Mouse (Mus musculus): ENCODE results near the gene Pde6h. TPM values are rescaled to one million over a fixed set of nuclear protein-coding genes. Genes with fewer than 3 reads are reported as not detected.

Gene Pde6h
- polyA plus RNA-seq, 1 experiment: 0.14 TPM

- no peak for TF ChIP-seq POLR2A (IDR thresholded peaks at IDR 0.05; ENCODE audit: borderline replicate concordance, extremely low read depth, insufficient read depth, insufficient read length, poor library complexity, severe bottlenecking)
- TF ChIP-seq CTCF (IDR thresholded peaks at IDR 0.05; ENCODE audit: borderline replicate concordance, extremely low read depth, insufficient read depth, insufficient read length): no peak
- DNase-seq (ENCODE audit: low read depth): no peak
Measured at GRCm38 (mm10) chr6:136989824-136990497, 66.3 kb downstream of the Pde6h start.

GRCm38 (mm10) chr6:136990557-136990956 lies 66.9 kb downstream of the Pde6h start:
- no peak for TF ChIP-seq CTCF (IDR thresholded peaks at IDR 0.05; ENCODE audit: borderline replicate concordance, extremely low read depth, insufficient read depth, insufficient read length)
- no peak for TF ChIP-seq POLR2A (IDR thresholded peaks at IDR 0.05; ENCODE audit: borderline replicate concordance, extremely low read depth, insufficient read depth, insufficient read length, poor library complexity, severe bottlenecking)
- DNase-seq (ENCODE audit: low read depth): no peak

- TF ChIP-seq CTCF (IDR thresholded peaks at IDR 0.05; ENCODE audit: borderline replicate concordance, extremely low read depth, insufficient read depth, insufficient read length) (no peak), POLR2A (IDR thresholded peaks at IDR 0.05; ENCODE audit: borderline replicate concordance, extremely low read depth, insufficient read depth, insufficient read length, poor library complexity, severe bottlenecking) (no peak)
- no peak for DNase-seq (ENCODE audit: low read depth)
Measured at GRCm38 (mm10) chr6:136993574-136993973, 69.9 kb downstream of the Pde6h start.

DNA sequence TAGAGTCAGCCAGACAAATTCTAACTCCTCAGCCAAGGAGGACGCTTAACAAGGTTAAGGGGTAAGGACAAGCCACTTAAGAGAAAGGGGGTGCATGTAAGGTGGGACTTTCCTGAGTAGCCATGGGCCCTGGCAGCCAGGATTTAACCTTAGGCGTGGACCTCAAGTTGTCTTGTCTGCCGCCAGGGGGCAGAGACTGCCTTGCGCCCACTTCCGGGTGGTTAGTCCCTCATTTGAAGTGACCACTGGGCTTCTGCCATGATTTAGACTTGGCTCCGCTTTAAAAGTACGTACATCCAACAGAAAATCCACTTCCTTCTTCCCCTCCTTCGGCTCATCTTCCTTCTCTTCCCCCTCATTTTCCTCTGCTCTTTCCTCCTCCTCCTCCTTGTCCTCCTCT lies 71.9 kb downstream of the Pde6h start:
- no peak for DNase-seq (ENCODE audit: low read depth)

GRCm38 (mm10) chr6:136996336-136996735 lies 72.7 kb downstream of the Pde6h start:
- TF ChIP-seq POLR2A (IDR thresholded peaks at IDR 0.05; ENCODE audit: borderline replicate concordance, extremely low read depth, insufficient read depth, insufficient read length, poor library complexity, severe bottlenecking): no peak
- TF ChIP-seq CTCF (IDR thresholded peaks at IDR 0.05; ENCODE audit: borderline replicate concordance, extremely low read depth, insufficient read depth, insufficient read length): no peak
- DNase-seq (ENCODE audit: low read depth): no peak

More for the DNA sequence above, 71.9 kb downstream of the Pde6h start:
- no peak for TF ChIP-seq POLR2A (IDR thresholded peaks at IDR 0.05; ENCODE audit: borderline replicate concordance, extremely low read depth, insufficient read depth, insufficient read length, poor library complexity, severe bottlenecking)
- peak; percentile 48; the same call in 1 of the 2 replicates for TF ChIP-seq CTCF (IDR thresholded peaks at IDR 0.05; ENCODE audit: borderline replicate concordance, extremely low read depth, insufficient read depth, insufficient read length)

DNA sequence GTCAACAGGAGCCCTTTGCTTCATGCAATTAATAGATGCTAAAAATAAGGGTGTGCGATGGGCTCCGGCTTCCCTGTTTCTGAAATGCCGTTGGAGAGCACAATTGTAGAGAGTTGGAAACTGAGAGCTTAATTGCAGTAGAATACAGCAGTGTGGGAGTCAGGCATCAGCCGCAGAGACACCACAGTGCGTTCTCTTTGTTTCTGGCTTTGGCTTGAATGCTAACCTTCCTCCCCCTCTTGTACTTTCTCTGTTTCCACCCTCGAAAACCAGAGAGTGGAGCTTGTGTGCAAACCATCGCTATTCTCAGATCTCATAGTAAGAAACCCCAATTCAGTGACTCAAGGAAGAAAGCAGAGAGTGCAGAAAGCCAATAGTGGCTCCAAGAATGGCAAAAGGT lies 74.5 kb downstream of the Pde6h start:
- DNase-seq (ENCODE audit: low read depth): no peak
- no peak for TF ChIP-seq CTCF (IDR thresholded peaks at IDR 0.05; ENCODE audit: borderline replicate concordance, extremely low read depth, insufficient read depth, insufficient read length)
- no peak for TF ChIP-seq POLR2A (IDR thresholded peaks at IDR 0.05; ENCODE audit: borderline replicate concordance, extremely low read depth, insufficient read depth, insufficient read length, poor library complexity, severe bottlenecking)

- no peak for TF ChIP-seq CTCF (IDR thresholded peaks at IDR 0.05; ENCODE audit: borderline replicate concordance, extremely low read depth, insufficient read depth, insufficient read length)
- no peak for TF ChIP-seq POLR2A (IDR thresholded peaks at IDR 0.05; ENCODE audit: borderline replicate concordance, extremely low read depth, insufficient read depth, insufficient read length, poor library complexity, severe bottlenecking)
- DNase-seq (ENCODE audit: low read depth): no peak
Measured at GRCm38 (mm10) chr6:136999009-136999408, 75.4 kb downstream of the Pde6h start.

DNA sequence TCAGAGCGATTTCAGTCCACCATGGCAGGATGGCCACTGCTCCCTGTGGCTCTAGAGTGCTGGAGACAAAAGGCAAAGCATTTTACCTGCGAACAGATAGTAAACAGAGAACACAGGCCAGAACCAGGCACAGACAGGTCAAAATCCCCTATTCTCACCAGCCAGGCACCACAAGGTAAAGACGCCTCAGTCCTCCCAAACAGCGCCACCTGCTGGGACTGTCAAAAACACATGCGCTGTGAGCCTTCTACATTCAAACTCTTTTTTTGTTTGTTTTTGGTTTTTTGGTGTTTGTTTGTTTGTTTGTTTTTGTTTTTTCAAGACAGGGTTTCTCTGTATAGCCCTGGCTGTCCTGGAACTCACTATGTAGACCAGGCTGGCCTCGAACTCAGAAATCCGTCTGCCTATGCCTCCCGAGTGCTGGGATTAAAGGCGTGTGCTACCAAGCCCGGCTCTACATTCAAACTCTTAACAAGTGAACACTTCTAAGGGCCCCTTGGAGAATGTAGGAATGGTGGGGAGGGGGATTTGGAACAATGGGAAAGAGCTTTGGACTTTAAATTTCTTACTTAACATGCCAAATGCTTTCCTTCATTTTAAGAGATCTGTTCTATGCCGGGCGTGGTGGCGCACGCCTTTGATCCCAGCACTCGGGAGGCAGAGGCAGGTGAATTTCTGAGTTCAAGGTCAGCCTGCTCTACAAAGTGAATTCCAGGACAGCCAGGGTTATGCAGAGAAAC lies 76.2 kb downstream of the Pde6h start:
- TF ChIP-seq CTCF (IDR thresholded peaks at IDR 0.05; ENCODE audit: borderline replicate concordance, extremely low read depth, insufficient read depth, insufficient read length) (peak; percentile 33; the same call in 1 of the 2 replicates), POLR2A (IDR thresholded peaks at IDR 0.05; ENCODE audit: borderline replicate concordance, extremely low read depth, insufficient read depth, insufficient read length, poor library complexity, severe bottlenecking) (no peak)
- no peak for DNase-seq (ENCODE audit: low read depth)

- no peak for TF ChIP-seq CTCF (IDR thresholded peaks at IDR 0.05; ENCODE audit: borderline replicate concordance, extremely low read depth, insufficient read depth, insufficient read length)
- no peak for TF ChIP-seq POLR2A (IDR thresholded peaks at IDR 0.05; ENCODE audit: borderline replicate concordance, extremely low read depth, insufficient read depth, insufficient read length, poor library complexity, severe bottlenecking)
- peak; percentile 27 for DNase-seq (ENCODE audit: low read depth)
Measured at GRCm38 (mm10) chr6:137000706-137001105, 77.1 kb downstream of the Pde6h start.

DNA sequence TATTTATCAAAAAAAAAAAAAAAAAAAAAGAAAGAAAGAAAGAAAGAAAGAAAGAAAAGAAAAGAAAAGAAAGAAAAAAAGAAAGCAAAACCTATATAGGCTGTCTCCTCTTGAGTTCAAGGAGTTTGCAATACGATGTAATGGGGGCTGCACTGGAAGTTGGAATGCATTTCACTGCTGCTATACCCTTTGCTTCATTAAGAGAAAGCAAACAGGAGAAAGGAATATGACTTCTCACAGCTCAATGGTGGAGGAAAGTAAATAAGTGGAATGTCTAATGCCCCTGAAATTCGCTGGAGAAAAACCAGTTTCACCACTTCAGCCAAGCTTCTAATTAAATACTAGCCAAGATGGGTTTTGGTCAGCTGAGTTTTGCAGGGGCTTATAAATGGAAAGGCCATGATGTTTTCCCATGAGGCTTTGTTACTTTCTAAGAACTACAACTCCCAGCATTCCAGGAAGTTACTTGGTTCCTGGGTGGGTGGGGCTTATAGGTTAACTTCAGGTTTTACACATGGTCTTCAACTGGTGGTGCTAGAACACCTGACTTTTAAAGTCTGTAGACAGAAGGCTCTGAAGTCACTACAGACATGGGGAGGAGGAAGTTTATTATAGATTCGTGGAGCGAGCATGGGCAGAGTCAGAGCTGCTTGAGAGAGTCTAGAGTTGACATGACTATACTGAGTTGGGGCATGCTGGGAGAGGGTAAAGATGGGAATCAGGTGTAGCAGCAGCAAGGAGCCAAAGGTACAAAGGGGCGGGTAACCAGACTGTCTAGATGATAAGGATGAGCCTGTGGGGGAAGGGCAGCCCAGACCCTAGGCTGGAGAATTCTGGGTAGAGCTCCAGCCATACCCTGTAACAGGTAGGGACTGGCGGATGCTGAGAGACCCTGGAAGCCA lies 77.9 kb downstream of the Pde6h start:
- DNase-seq (ENCODE audit: low read depth): no peak
- TF ChIP-seq POLR2A (IDR thresholded peaks at IDR 0.05; ENCODE audit: borderline replicate concordance, extremely low read depth, insufficient read depth, insufficient read length, poor library complexity, severe bottlenecking): no peak
- TF ChIP-seq CTCF (IDR thresholded peaks at IDR 0.05; ENCODE audit: borderline replicate concordance, extremely low read depth, insufficient read depth, insufficient read length): no peak

DNA sequence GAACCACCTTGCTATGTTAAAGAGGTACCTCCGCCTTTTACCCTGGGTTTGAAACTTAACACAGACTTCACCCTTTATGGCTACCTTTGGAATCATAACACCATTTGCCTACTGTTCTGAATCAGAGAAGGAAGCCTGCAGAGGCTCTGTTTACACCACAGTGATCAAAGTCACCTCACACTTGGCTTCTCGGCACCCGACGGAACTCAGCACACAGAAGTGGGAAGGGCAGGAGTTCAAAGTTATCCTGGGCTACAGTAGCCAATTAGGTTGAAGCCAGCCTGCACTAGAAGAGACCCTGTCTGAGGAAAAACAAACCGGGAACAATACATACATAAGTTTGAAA lies 78.5 kb downstream of the Pde6h start:
- no peak for DNase-seq (ENCODE audit: low read depth)
- no peak for TF ChIP-seq CTCF (IDR thresholded peaks at IDR 0.05; ENCODE audit: borderline replicate concordance, extremely low read depth, insufficient read depth, insufficient read length)
- TF ChIP-seq POLR2A (IDR thresholded peaks at IDR 0.05; ENCODE audit: borderline replicate concordance, extremely low read depth, insufficient read depth, insufficient read length, poor library complexity, severe bottlenecking): no peak
